ENCODE assay signal across 9 mouse cellular contexts in genomic region chr17:25508860-25509577, GRCm38 (mm10). TPM values are rescaled to one million over a fixed set of nuclear protein-coding genes. Genes with fewer than 3 reads are reported as not detected.
DNase-seq lines count a peak whose midpoint lies in the region; TF ChIP-seq lines count a peak whose summit lies in the region.
"Had no signal": no experiment of that assay in that cellular context is flagged by ENCODE, and none has a peak within 500 bp of the region (broad histone marks: within the 10 kb centered on the region; RNA-seq: fewer than 3 reads in every experiment).

No protein-coding gene starts in this region.

- no peak for DNase-seq in lung, adult 2 months
- no peak for DNase-seq in lung, postnatal 25 days (ENCODE audit: low spot score)
- DNase-seq in Muller cell, postnatal 12 days (ENCODE audit: inconsistent ontology term), result peak; percentile 87
- DNase-seq in cerebellum, adult 9-10 months, result peak; percentile 51
- peak; percentile 75 for DNase-seq in gastrocnemius, postnatal 14 days
- peak; percentile 79 to 81 for DNase-seq in left cerebral cortex, postnatal 14 days (ENCODE audit: low spot score in 2 of 2)
- peak; percentile 73 to 85 for DNase-seq in right cerebral cortex, postnatal 10 days (ENCODE audit: low spot score in 2 of 2)
- no peak for DNase-seq in spleen, adult 12 weeks (ENCODE audit: low spot score)

- WGBS in lung, adult 2 months, result 48% methylated on average over 7 of the region's 7 CpGs

- TF ChIP-seq POLR2A in lung, adult 2 months (IDR thresholded peaks at IDR 0.05; ENCODE audit: borderline replicate concordance, extremely low read depth, low read depth, low read length), result no peak

- H3K4me3 ChIP-seq in lung, adult 2 months (replicated peaks; ENCODE audit: extremely low read depth, low read depth, low read length), result no peak overlapping the region

- TF ChIP-seq CTCF in lung, adult 2 months (IDR thresholded peaks at IDR 0.05; ENCODE audit: insufficient read depth, low read length), result 0 out of 2 replicates have a peak, but pooled peaks have one; percentile 13

- intact Hi-C loops in gastrocnemius, postnatal 14 days (cut with DNase I; ENCODE audit: low total_unique reads), result no loop called here
- intact Hi-C loops in left cerebral cortex, postnatal 14 days (cut with DNase I), result loop anchor here (2.0 kb wide), 1 partner anchor 190 kb away; no protein-coding TSS in a partner anchor

- H3K4me1 ChIP-seq in lung, adult 2 months (ENCODE audit: control insufficient read depth, insufficient read depth, low read length), result no peaks in the 10 kb centered on the region

RNA-seq across cellular contexts. Expression of gene Sstr5, which starts 11.9 kb away (rescaled TPM):
- polyA plus RNA-seq in lung, adult 2 months (2012; rRNA removed), result 0.06 and 0.08 TPM in 2 replicates
- total RNA-seq in gastrocnemius, postnatal 14 days (2021), result not detected
- total RNA-seq in left cerebral cortex, postnatal 14 days (2021), result under 1 TPM; 0.15 to 0.26 TPM
- total RNA-seq: neutrophil, adult 5-6 weeks had no signal

RNA-seq across cellular contexts. Expression of gene Tekt4, which starts 54.6 kb away (rescaled TPM):
- polyA plus RNA-seq in lung, adult 2 months (2012; rRNA removed), result 11.4 and 11.9 TPM in 2 replicates
- not detected for total RNA-seq in gastrocnemius, postnatal 14 days (2021)
- 1 to 10 TPM; 1.5 to 3.8 TPM for total RNA-seq in left cerebral cortex, postnatal 14 days (2021)
- total RNA-seq: neutrophil, adult 5-6 weeks had no signal

Comparison
In these comparisons a context has a peak if more than half of its experiments do, and no peak if none do; other contexts are left out.
1. DNase-seq: peak in Muller cell, postnatal 12 days (single experiment), cerebellum, adult 9-10 months (single experiment), gastrocnemius, postnatal 14 days (single experiment), left cerebral cortex, postnatal 14 days (2 of 2) and right cerebral cortex, postnatal 10 days (2 of 2); none in lung, adult 2 months (single experiment), lung, postnatal 25 days (single experiment) and spleen, adult 12 weeks (single experiment).